8 mouse cellular contexts compared by ENCODE assay signal in the genomic region with DNA sequence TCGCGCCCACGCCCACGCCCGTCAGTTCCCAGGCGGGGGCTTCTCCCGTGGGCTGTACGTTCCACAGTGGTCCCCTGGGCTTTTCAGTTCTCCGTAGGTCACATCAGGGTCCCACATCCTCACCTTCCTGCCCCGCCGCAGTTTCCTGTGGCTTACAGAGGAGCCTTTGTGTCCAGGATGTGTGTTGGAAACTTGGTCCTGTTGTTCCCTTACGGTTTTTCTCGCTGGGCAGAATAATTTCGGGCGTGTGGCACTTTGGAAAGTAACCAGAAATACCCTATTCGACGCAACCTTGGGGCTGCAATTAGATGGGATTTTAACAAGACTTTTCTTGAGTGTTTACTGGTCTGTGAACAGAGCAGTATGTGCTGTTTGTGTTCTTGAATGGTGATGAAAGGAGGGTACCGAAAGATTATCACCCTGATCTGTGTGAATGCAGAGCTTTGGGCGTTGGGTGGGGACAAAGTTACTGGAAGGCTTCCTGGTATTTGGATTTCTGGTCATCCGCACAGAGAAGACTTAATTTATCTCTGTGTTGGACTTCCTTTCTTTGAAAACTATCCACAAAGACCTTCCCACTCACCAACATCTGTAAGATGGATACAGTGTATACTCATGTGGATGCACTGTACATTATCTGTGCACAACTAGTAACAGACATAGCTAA. TPM values are rescaled to one million over a fixed set of nuclear protein-coding genes. Genes with fewer than 3 reads are reported as not detected.
DNase-seq lines count a peak whose midpoint lies in the region; ATAC-seq and TF ChIP-seq lines count a peak whose summit lies in the region.

No protein-coding gene starts in this region.

- H3K4me3 ChIP-seq in G1E (ENCODE audit: low read depth, low read length), result peak overlapping the region; percentile 86
- H3K4me3 ChIP-seq in heart, embryonic 12.5 days, result peak overlapping the region; percentile 72
- peak overlapping the region; percentile 96 for H3K4me3 ChIP-seq in liver, adult 2 months (ENCODE audit: insufficient read depth, low read depth, low read length)
- H3K4me3 ChIP-seq in neural tube, embryonic 13.5 days, result peak overlapping the region; percentile 81

- no peaks in the 10 kb centered on the region for H3K9me3 ChIP-seq in G1E (replicated peaks)
- H3K9me3 ChIP-seq in heart, embryonic 12.5 days (replicated peaks), result no peaks in the 10 kb centered on the region
- H3K9me3 ChIP-seq in neural tube, embryonic 13.5 days, result no peaks in the 10 kb centered on the region

- H3K79me2 ChIP-seq in liver, adult 2 months (ENCODE audit: control insufficient read depth, insufficient read depth, low read length), result peaks cover 2% of the 10 kb centered on the region; the same call in 1 of the 2 replicates

- H3K27ac ChIP-seq in heart, embryonic 12.5 days (ENCODE audit: poor library complexity, severe bottlenecking), result peak overlapping the region; percentile 91
- peak overlapping the region; percentile 95 for H3K27ac ChIP-seq in liver, adult 2 months (replicated peaks; ENCODE audit: insufficient read depth, low read depth, low read length)
- H3K27ac ChIP-seq in neural tube, embryonic 13.5 days (replicated peaks), result peak overlapping the region; percentile 95

- no peak for TF ChIP-seq CTCF in G1E (IDR thresholded peaks at IDR 0.05; ENCODE audit: low read depth, low read length)
- no peak for TF ChIP-seq CTCF in liver, adult 2 months (IDR thresholded peaks at IDR 0.05; ENCODE audit: low read depth, low read length)

- H3K36me3 ChIP-seq in G1E (replicated peaks), result peaks cover 26% of the 10 kb centered on the region
- no peaks in the 10 kb centered on the region for H3K36me3 ChIP-seq in heart, embryonic 12.5 days
- no peaks in the 10 kb centered on the region for H3K36me3 ChIP-seq in liver, adult 2 months (ENCODE audit: control insufficient read depth, insufficient read depth, low read length)
- H3K36me3 ChIP-seq in neural tube, embryonic 13.5 days, result no peaks in the 10 kb centered on the region

- H3K9ac ChIP-seq in heart, embryonic 12.5 days, result peak overlapping the region; percentile 93
- H3K9ac ChIP-seq in liver, adult 2 months (ENCODE audit: low read depth, low read length), result peak overlapping the region; percentile 98
- peak overlapping the region; percentile 91 for H3K9ac ChIP-seq in neural tube, embryonic 13.5 days

- H3K4me2 ChIP-seq in heart, embryonic 12.5 days, result peak overlapping the region; percentile 71
- H3K4me2 ChIP-seq in neural tube, embryonic 13.5 days, result peak overlapping the region; percentile 62

- no peak for ATAC-seq in G1E (ENCODE audit: extremely low read depth, insufficient number of reproducible peaks, low FRiP score, poor library complexity, severe bottlenecking)
- no peak; the same call in 1 of the 2 replicates for ATAC-seq in heart, embryonic 12.5 days (ENCODE audit: insufficient number of reproducible peaks, low FRiP score)
- ATAC-seq in neural tube, embryonic 13.5 days (ENCODE audit: low read depth), result no peak

- H3K27me3 ChIP-seq in G1E (ENCODE audit: insufficient read depth, low read length), result no peaks in the 10 kb centered on the region
- H3K27me3 ChIP-seq in heart, embryonic 12.5 days (replicated peaks), result no peaks in the 10 kb centered on the region
- no peaks in the 10 kb centered on the region for H3K27me3 ChIP-seq in liver, adult 2 months (ENCODE audit: control insufficient read depth, insufficient read depth, low read length)
- H3K27me3 ChIP-seq in neural tube, embryonic 13.5 days, result no peaks in the 10 kb centered on the region

- peaks cover 64% of the 10 kb centered on the region for H3K4me1 ChIP-seq in G1E (ENCODE audit: insufficient read depth, low read depth, low read length)
- peaks cover 13% of the 10 kb centered on the region for H3K4me1 ChIP-seq in heart, embryonic 12.5 days (replicated peaks)
- H3K4me1 ChIP-seq in liver, adult 2 months (ENCODE audit: control insufficient read depth, insufficient read depth, low read length), result peaks cover 3% of the 10 kb centered on the region; the same call in 1 of the 2 replicates
- peaks cover 17% of the 10 kb centered on the region for H3K4me1 ChIP-seq in neural tube, embryonic 13.5 days (replicated peaks)

- DNase-seq in heart, adult 18-20 months, result peak; percentile 71 to 73
- DNase-seq in heart, adult 9 months (ENCODE audit: low spot score in 2 of 2), result no peak
- no peak for DNase-seq in G1E (ENCODE audit: low spot score)
- DNase-seq in liver, adult 2 months (ENCODE audit: extremely low read depth, low read depth, low spot score), result peak; percentile 34
- no peak for DNase-seq in right cerebral cortex, postnatal 4 days
- no peak for DNase-seq in urinary bladder, adult 2 months (ENCODE audit: low spot score)

- WGBS in heart, embryonic 12.5 days, result under 1% methylated on average over 20 of the region's 20 CpGs
- WGBS in liver, adult 2 months, result under 1% methylated on average over 20 of the region's 20 CpGs
- 2% methylated on average over 20 of the region's 20 CpGs for WGBS in neural tube, embryonic 13.5 days

- TF ChIP-seq POLR2A in liver, adult 2 months (IDR thresholded peaks at IDR 0.05; ENCODE audit: extremely low read depth, insufficient read depth, low read length), result no peak

RNA-seq across cellular contexts. Expression of a gene that starts 0.6 kb away (rescaled TPM):
- 10 to 100 TPM; 22.3 to 27.5 TPM for total RNA-seq in heart, adult 18-20 months (2021)
- total RNA-seq in G1E (2014; fragmentation: Nextera tagmentation), result 36.8 and 44.3 TPM in 2 replicates
- 121 and 129 TPM in 2 replicates for total RNA-seq in G1E (2017)
- 6.1 and 10.4 TPM in 2 replicates for polyA plus RNA-seq in G1E (2012)
- 78.2 and 80.0 TPM in 2 replicates for polyA plus RNA-seq in heart, embryonic 12.5 days (2016; fragmentation: Nextera tagmentation; extraction: Ambion mirVana)
- total RNA-seq in liver, adult 2 months (2014; rRNA removed), result 16.8 and 17.2 TPM in 2 replicates
- 15.0 and 18.7 TPM in 2 replicates for polyA plus RNA-seq in liver, adult 2 months (2012; rRNA removed)
- 77.0 and 83.5 TPM in 2 replicates for polyA plus RNA-seq in neural tube, embryonic 13.5 days (2015; fragmentation: Nextera tagmentation; extraction: Ambion mirVana)
- 139 and 158 TPM in 2 replicates for polyA plus RNA-seq in urinary bladder, adult 2 months (2012; rRNA removed)

Comparison
In these comparisons a context has a peak if more than half of its experiments do, and no peak if none do; other contexts are left out.
1. DNase-seq: peak in heart, adult 18-20 months (2 of 2) and liver, adult 2 months (single experiment); none in heart, adult 9 months (0 of 2), G1E (single experiment), right cerebral cortex, postnatal 4 days (single experiment) and urinary bladder, adult 2 months (single experiment).
2. Peak in every context shown above with its lines, with median percentiles within 50 percentile points of each other: H3K4me3 ChIP-seq, H3K27ac ChIP-seq and H3K9ac ChIP-seq.